ENCODE assay signal across 12 mouse cellular contexts in the genomic region with DNA sequence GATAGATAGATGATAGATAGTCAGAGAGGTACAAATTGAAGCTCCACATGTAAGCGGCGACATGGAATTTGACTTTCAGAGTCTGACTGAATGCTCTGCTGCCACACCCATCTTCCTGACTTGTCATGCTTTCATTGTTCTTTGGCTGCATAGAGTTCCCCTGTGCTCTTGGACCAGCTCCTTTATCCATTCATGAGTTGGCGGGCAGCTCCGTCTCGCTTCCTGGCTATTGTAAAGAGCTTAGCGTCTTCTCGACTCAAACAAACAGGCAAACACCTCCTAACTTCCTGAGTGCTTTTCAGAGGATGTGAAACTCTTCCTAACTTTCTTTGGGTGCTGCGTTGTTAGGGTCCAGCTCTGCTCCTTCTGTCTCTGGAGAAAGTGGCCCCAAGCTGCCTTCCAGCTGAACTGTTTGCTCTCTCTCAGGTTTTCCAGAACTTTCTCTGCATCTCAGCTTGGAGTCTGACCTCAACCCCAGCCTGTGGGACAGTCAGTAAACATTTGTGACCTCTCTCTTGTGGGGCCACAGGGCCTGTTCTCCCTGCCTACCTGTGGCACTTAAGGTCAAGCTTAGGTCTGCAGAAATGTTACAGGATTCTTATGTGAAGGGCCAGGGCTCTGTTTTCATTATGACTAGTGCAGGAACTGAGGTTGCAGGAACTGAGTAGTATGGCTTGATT. TPM values are rescaled to one million over a fixed set of nuclear protein-coding genes. Genes with fewer than 3 reads are reported as not detected.
DNase-seq lines count a peak whose midpoint lies in the region; ATAC-seq and TF ChIP-seq lines count a peak whose summit lies in the region.
"Had no signal": no experiment of that assay in that cellular context is flagged by ENCODE, and none has a peak within 500 bp of the region (broad histone marks: within the 10 kb centered on the region; RNA-seq: fewer than 3 reads in every experiment).

No protein-coding gene starts in this region.

- no peak overlapping the region for H3K4me3 ChIP-seq in kidney, adult 2 months (ENCODE audit: insufficient read depth, low read depth, low read length)
- H3K4me3 ChIP-seq in heart, embryonic 13.5 days = no peak overlapping the region
- H3K4me3 ChIP-seq in limb, embryonic 12.5 days (replicated peaks) = no peak overlapping the region
- no peak overlapping the region for H3K4me3 ChIP-seq in hindbrain, embryonic 14.5 days (replicated peaks; ENCODE audit: low read length)
- H3K4me3 ChIP-seq: layer of hippocampus, adult 2 months had no signal

- no peak overlapping the region for H3K9ac ChIP-seq in heart, embryonic 13.5 days
- H3K9ac ChIP-seq in limb, embryonic 12.5 days (replicated peaks) = no peak overlapping the region
- H3K9ac ChIP-seq in hindbrain, embryonic 14.5 days = no peak overlapping the region

- TF ChIP-seq CTCF in kidney, adult 2 months (conservative IDR thresholded peaks at IDR 0.05; ENCODE audit: insufficient read depth, insufficient read length, low read depth, low read length) = no peak

- ATAC-seq in heart, embryonic 13.5 days (ENCODE audit: extremely low read depth, insufficient number of reproducible peaks, low FRiP score, low TSS enrichment) = no peak
- no peak for ATAC-seq in limb, embryonic 12.5 days (ENCODE audit: insufficient number of reproducible peaks, insufficient read depth, low FRiP score, low TSS enrichment, low read depth)
- no peak for ATAC-seq in hindbrain, embryonic 14.5 days (ENCODE audit: low FRiP score)

- peaks cover 5% of the 10 kb centered on the region; the same call in 1 of the 2 replicates for H3K4me1 ChIP-seq in kidney, adult 2 months (ENCODE audit: control insufficient read depth, insufficient read depth, low read length)
- H3K4me1 ChIP-seq in heart, embryonic 13.5 days = peaks cover 11% of the 10 kb centered on the region; the same call in 1 of the 2 replicates
- no peaks in the 10 kb centered on the region for H3K4me1 ChIP-seq in limb, embryonic 12.5 days (replicated peaks)
- H3K4me1 ChIP-seq in hindbrain, embryonic 14.5 days (replicated peaks; ENCODE audit: control insufficient read depth, insufficient read depth, low read length) = peaks cover 6% of the 10 kb centered on the region; the same call in 1 of the 2 replicates

- WGBS in kidney, adult 2 months = 78% methylated on average over 8 of the region's 8 CpGs
- WGBS in heart, embryonic 13.5 days = 64% methylated on average over 8 of the region's 8 CpGs
- 85% methylated on average over 8 of the region's 8 CpGs for WGBS in limb, embryonic 12.5 days
- WGBS in hindbrain, embryonic 14.5 days = 36% methylated on average over 8 of the region's 8 CpGs

- H3K27me3 ChIP-seq in kidney, adult 2 months (replicated peaks; ENCODE audit: control insufficient read depth, insufficient read depth, low read length) = no peaks in the 10 kb centered on the region
- no peaks in the 10 kb centered on the region for H3K27me3 ChIP-seq in heart, embryonic 13.5 days (replicated peaks)
- no peaks in the 10 kb centered on the region for H3K27me3 ChIP-seq in limb, embryonic 12.5 days
- H3K27me3 ChIP-seq in hindbrain, embryonic 14.5 days (ENCODE audit: control insufficient read depth, insufficient read depth, low read length) = no peaks in the 10 kb centered on the region

- no peak overlapping the region for H3K4me2 ChIP-seq in heart, embryonic 13.5 days
- H3K4me2 ChIP-seq in limb, embryonic 12.5 days = no peak overlapping the region
- no peak overlapping the region for H3K4me2 ChIP-seq in hindbrain, embryonic 14.5 days (replicated peaks)

- H3K27ac ChIP-seq in kidney, adult 2 months (ENCODE audit: insufficient read depth, low read depth, low read length) = no peak overlapping the region
- H3K27ac ChIP-seq in heart, embryonic 13.5 days (replicated peaks) = 0 out of 2 replicates have a peak overlapping the region, but pooled peaks have one; percentile 16
- peak overlapping the region; percentile 17; the same call in 1 of the 2 replicates for H3K27ac ChIP-seq in limb, embryonic 12.5 days
- no peak overlapping the region for H3K27ac ChIP-seq in hindbrain, embryonic 14.5 days
- H3K27ac ChIP-seq: layer of hippocampus, adult 2 months had no signal

- no peak for TF ChIP-seq POLR2A in kidney, adult 2 months (IDR thresholded peaks at IDR 0.05; ENCODE audit: low read depth, low read length)

- no peaks in the 10 kb centered on the region for H3K9me3 ChIP-seq in heart, embryonic 13.5 days
- H3K9me3 ChIP-seq in limb, embryonic 12.5 days = no peaks in the 10 kb centered on the region
- H3K9me3 ChIP-seq in hindbrain, embryonic 14.5 days (ENCODE audit: control insufficient read depth, low read length) = no peaks in the 10 kb centered on the region

- H3K36me3 ChIP-seq in kidney, adult 2 months (ENCODE audit: control insufficient read depth, insufficient read depth, low read length) = no peaks in the 10 kb centered on the region
- H3K36me3 ChIP-seq in heart, embryonic 13.5 days = no peaks in the 10 kb centered on the region
- H3K36me3 ChIP-seq in limb, embryonic 12.5 days = no peaks in the 10 kb centered on the region
- H3K36me3 ChIP-seq in hindbrain, embryonic 14.5 days (replicated peaks; ENCODE audit: control insufficient read depth, insufficient read depth) = no peaks in the 10 kb centered on the region

- DNase-seq in kidney, adult 2 months = peak; percentile 70
- DNase-seq in kidney, adult 9 months = no peak
- peak; percentile 78 for DNase-seq in ZHBTc4 (ENCODE audit: low read depth, low spot score)
- no peak for DNase-seq in thymus, postnatal 0 days (ENCODE audit: low spot score)
- DNase-seq in hindbrain, embryonic 14.5 days (ENCODE audit: low spot score) = no peak
- DNase-seq: cerebellum, postnatal 10 days; gastrocnemius, postnatal 36 days; left cerebral cortex, postnatal 4 days had no signal

RNA-seq across cellular contexts. Expression of gene Anapc15-ps, which starts 13.6 kb away (rescaled TPM):
- not detected in 2 replicates for polyA plus RNA-seq in kidney, adult 2 months (2012; rRNA removed)
- polyA plus RNA-seq in heart, embryonic 13.5 days (2015; fragmentation: Nextera tagmentation; extraction: Ambion mirVana) = not detected in 2 replicates
- not detected in 2 replicates for polyA plus RNA-seq in limb, embryonic 12.5 days (2016; fragmentation: Nextera tagmentation; extraction: Ambion mirVana)
- not detected in 2 replicates for polyA plus RNA-seq in thymus, postnatal 0 days (2015; fragmentation: Nextera tagmentation; extraction: Ambion mirVana)
- polyA plus RNA-seq in hindbrain, embryonic 14.5 days (2014; fragmentation: Nextera tagmentation; extraction: Ambion mirVana) = not detected in 2 replicates
- polyA plus RNA-seq: neural tube, embryonic 11.5 days had no signal

Comparison
In these comparisons a context has a peak if more than half of its experiments do, and no peak if none do; other contexts are left out.
1. DNase-seq: peak in kidney, adult 2 months (single experiment) and ZHBTc4 (single experiment); none in kidney, adult 9 months (single experiment), thymus, postnatal 0 days (single experiment) and hindbrain, embryonic 14.5 days (single experiment).
2. H3K27ac ChIP-seq: peak in heart, embryonic 13.5 days (single experiment) and limb, embryonic 12.5 days (single experiment); none in kidney, adult 2 months (single experiment) and hindbrain, embryonic 14.5 days (single experiment).